Mouse (Mus musculus): ENCODE results near the gene Dennd6a. TPM values are rescaled to one million over a fixed set of nuclear protein-coding genes. Genes with fewer than 3 reads are reported as not detected.

Dennd6a gene
- polyA plus RNA-seq, 1 experiment from 2014 or later, result 24.8 TPM

- Histone ChIP-seq H3K4me2 (no peak overlapping the region), H3K27me3 (replicated peaks; ENCODE audit: control insufficient read depth, insufficient read depth, low read length) (no peaks in the 10 kb centered on the region), H3K4me1 (replicated peaks; ENCODE audit: control insufficient read depth, insufficient read depth, low read length) (0 out of 2 replicates have a peak, but pooled peaks cover 2% of the 10 kb centered on the region), H3K4me3 (ENCODE audit: low read depth, low read length) (no peak overlapping the region), H3K9me3 (ENCODE audit: control insufficient read depth, low read length) (no peaks in the 10 kb centered on the region), H3K36me3 (ENCODE audit: control insufficient read depth, insufficient read depth, low read length) (peaks cover 19% of the 10 kb centered on the region; the same call in 1 of the 2 replicates), H3K27ac (ENCODE audit: low read depth, low read length) (no peak overlapping the region), H3K9ac (ENCODE audit: low read depth, low read length) (no peak overlapping the region)
- DNase-seq (ENCODE audit: low spot score), result no peak
- ATAC-seq (replicated peaks; ENCODE audit: low FRiP score), result no peak
- WGBS, result 78% methylated on average over 4 of the region's 4 CpGs
Observed at GRCm38 (mm10) chr14:26610689-26611088, 37.0 kb downstream of the Dennd6a start.

- peaks cover 20% of the 10 kb centered on the region for H3K36me3 ChIP-seq (ENCODE audit: control insufficient read depth, insufficient read depth, low read length)
- no peak overlapping the region for H3K9ac ChIP-seq (ENCODE audit: low read depth, low read length)
- DNase-seq (ENCODE audit: low spot score) (no peak), ATAC-seq (replicated peaks; ENCODE audit: low FRiP score) (no peak)
- H3K4me2 ChIP-seq, result no peak overlapping the region
- 87% methylated on average over 4 of the region's 4 CpGs for WGBS
- H3K4me3 ChIP-seq (ENCODE audit: low read depth, low read length), result no peak overlapping the region
- no peak overlapping the region for H3K27ac ChIP-seq (ENCODE audit: low read depth, low read length)
- no peaks in the 10 kb centered on the region for H3K4me1 ChIP-seq (replicated peaks; ENCODE audit: control insufficient read depth, insufficient read depth, low read length)
- H3K27me3 ChIP-seq (replicated peaks; ENCODE audit: control insufficient read depth, insufficient read depth, low read length), result no peaks in the 10 kb centered on the region
- H3K9me3 ChIP-seq (ENCODE audit: control insufficient read depth, low read length), result no peaks in the 10 kb centered on the region
Observed at GRCm38 (mm10) chr14:26625301-26625700, 51.6 kb downstream of the Dennd6a start.

GRCm38 (mm10) chr14:26626605-26627140 is 53.0 kb downstream of the Dennd6a start:
- WGBS, result 74% methylated on average over 5 of the region's 5 CpGs
- H3K9ac ChIP-seq (ENCODE audit: low read depth, low read length), result no peak overlapping the region
- H3K4me2 ChIP-seq, result no peak overlapping the region
- no peaks in the 10 kb centered on the region for H3K9me3 ChIP-seq (ENCODE audit: control insufficient read depth, low read length)
- DNase-seq (ENCODE audit: low spot score) (no peak), ATAC-seq (replicated peaks; ENCODE audit: low FRiP score) (no peak)
- no peaks in the 10 kb centered on the region for H3K4me1 ChIP-seq (replicated peaks; ENCODE audit: control insufficient read depth, insufficient read depth, low read length)
- H3K27ac ChIP-seq (ENCODE audit: low read depth, low read length), result no peak overlapping the region
- H3K27me3 ChIP-seq (replicated peaks; ENCODE audit: control insufficient read depth, insufficient read depth, low read length), result no peaks in the 10 kb centered on the region
- no peak overlapping the region for H3K4me3 ChIP-seq (ENCODE audit: low read depth, low read length)
- H3K36me3 ChIP-seq (ENCODE audit: control insufficient read depth, insufficient read depth, low read length), result peaks cover 22% of the 10 kb centered on the region

- no peaks in the 10 kb centered on the region for H3K9me3 ChIP-seq (ENCODE audit: control insufficient read depth, low read length)
- H3K4me1 ChIP-seq (replicated peaks; ENCODE audit: control insufficient read depth, insufficient read depth, low read length), result peaks cover 8% of the 10 kb centered on the region; the same call in 1 of the 2 replicates
- DNase-seq (ENCODE audit: low spot score) (no peak), ATAC-seq (replicated peaks; ENCODE audit: low FRiP score) (peak; percentile 18; the same call in 1 of the 2 replicates)
- peak overlapping the region; percentile 77 for H3K4me3 ChIP-seq (ENCODE audit: low read depth, low read length)
- H3K27me3 ChIP-seq (replicated peaks; ENCODE audit: control insufficient read depth, insufficient read depth, low read length), result no peaks in the 10 kb centered on the region
- no peaks in the 10 kb centered on the region for H3K36me3 ChIP-seq (ENCODE audit: control insufficient read depth, insufficient read depth, low read length)
- 28% methylated on average over 17 of the region's 17 CpGs for WGBS
- H3K27ac ChIP-seq (ENCODE audit: low read depth, low read length), result peak overlapping the region; percentile 88
- peak overlapping the region; percentile 73 for H3K9ac ChIP-seq (ENCODE audit: low read depth, low read length)
- H3K4me2 ChIP-seq, result peak overlapping the region; percentile 67
Observed at GRCm38 (mm10) chr14:26637025-26637850, 63.6 kb downstream of the Dennd6a start.

GRCm38 (mm10) chr14:26637851-26638707 is 64.4 kb downstream of the Dennd6a start, which contains the start of gene Arf4:
TSS of gene Arf4 (plus strand) at chr14:26638074.
- under 1% methylated on average over 83 of the region's 83 CpGs for WGBS
- Histone ChIP-seq H3K27me3 (replicated peaks; ENCODE audit: control insufficient read depth, insufficient read depth, low read length) (no peaks in the 10 kb centered on the region), H3K27ac (ENCODE audit: low read depth, low read length) (peak within 1 kb of the TSS; percentile 88)

GRCm38 (mm10) chr14:26638708-26639084 is 65.0 kb downstream of the Dennd6a start:
- peaks cover 8% of the 10 kb centered on the region; the same call in 1 of the 2 replicates for H3K4me1 ChIP-seq (replicated peaks; ENCODE audit: control insufficient read depth, insufficient read depth, low read length)
- peak; percentile 57 for DNase-seq (ENCODE audit: low spot score)
- ATAC-seq (replicated peaks; ENCODE audit: low FRiP score), result peak; percentile 32
- H3K36me3 ChIP-seq (ENCODE audit: control insufficient read depth, insufficient read depth, low read length), result no peaks in the 10 kb centered on the region
- no peaks in the 10 kb centered on the region for H3K9me3 ChIP-seq (ENCODE audit: control insufficient read depth, low read length)
- H3K4me3 ChIP-seq (ENCODE audit: low read depth, low read length), result peak overlapping the region; percentile 77
- H3K27me3 ChIP-seq (replicated peaks; ENCODE audit: control insufficient read depth, insufficient read depth, low read length), result no peaks in the 10 kb centered on the region
- under 1% methylated on average over 16 of the region's 16 CpGs for WGBS
- H3K27ac ChIP-seq (ENCODE audit: low read depth, low read length), result peak overlapping the region; percentile 88
- H3K4me2 ChIP-seq, result peak overlapping the region; percentile 67
- H3K9ac ChIP-seq (ENCODE audit: low read depth, low read length), result peak overlapping the region; percentile 80

More at GRCm38 (mm10) chr14:26637851-26638707, 64.4 kb downstream of the Dennd6a start, which contains the start of gene Arf4:
- no peaks in the 10 kb centered on the region for H3K36me3 ChIP-seq (ENCODE audit: control insufficient read depth, insufficient read depth, low read length)
- ATAC-seq (replicated peaks; ENCODE audit: low FRiP score), result peak; percentile 98
- peaks cover 8% of the 10 kb centered on the region; the same call in 1 of the 2 replicates for H3K4me1 ChIP-seq (replicated peaks; ENCODE audit: control insufficient read depth, insufficient read depth, low read length)
- no peaks in the 10 kb centered on the region for H3K9me3 ChIP-seq (ENCODE audit: control insufficient read depth, low read length)
- peak within 1 kb of the TSS; percentile 80 for H3K9ac ChIP-seq (ENCODE audit: low read depth, low read length)
- peak within 1 kb of the TSS; percentile 67 for H3K4me2 ChIP-seq
- peak within 1 kb of the TSS; percentile 77 for H3K4me3 ChIP-seq (ENCODE audit: low read depth, low read length)
- peak; percentile 96 for DNase-seq (ENCODE audit: low spot score)

GRCm38 (mm10) chr14:26639251-26639650 is 65.6 kb downstream of the Dennd6a start:
- ATAC-seq (replicated peaks; ENCODE audit: low FRiP score), result no peak
- WGBS, result 14% methylated on average over 11 of the region's 11 CpGs

GRCm38 (mm10) chr14:26639961-26640360 is 66.3 kb downstream of the Dennd6a start:
- Histone ChIP-seq H3K36me3 (ENCODE audit: control insufficient read depth, insufficient read depth, low read length) (no peaks in the 10 kb centered on the region), H3K27ac (ENCODE audit: low read depth, low read length) (no peak overlapping the region), H3K4me1 (replicated peaks; ENCODE audit: control insufficient read depth, insufficient read depth, low read length) (peaks cover 8% of the 10 kb centered on the region; the same call in 1 of the 2 replicates), H3K27me3 (replicated peaks; ENCODE audit: control insufficient read depth, insufficient read depth, low read length) (no peaks in the 10 kb centered on the region), H3K4me2 (peak overlapping the region; percentile 67), H3K9me3 (ENCODE audit: control insufficient read depth, low read length) (no peaks in the 10 kb centered on the region), H3K9ac (ENCODE audit: low read depth, low read length) (no peak overlapping the region; the same call in 1 of the 2 replicates), H3K4me3 (ENCODE audit: low read depth, low read length) (peak overlapping the region; percentile 77)
- no peak for DNase-seq (ENCODE audit: low spot score)
- no peak for ATAC-seq (replicated peaks; ENCODE audit: low FRiP score)
- WGBS, result 65% methylated on average over 2 of the region's 2 CpGs

More at GRCm38 (mm10) chr14:26639251-26639650, 65.6 kb downstream of the Dennd6a start:
- Histone ChIP-seq H3K9me3 (ENCODE audit: control insufficient read depth, low read length) (no peaks in the 10 kb centered on the region), H3K27ac (ENCODE audit: low read depth, low read length) (no peak overlapping the region), H3K4me2 (peak overlapping the region; percentile 67), H3K4me3 (ENCODE audit: low read depth, low read length) (peak overlapping the region; percentile 77), H3K4me1 (replicated peaks; ENCODE audit: control insufficient read depth, insufficient read depth, low read length) (peaks cover 8% of the 10 kb centered on the region; the same call in 1 of the 2 replicates), H3K36me3 (ENCODE audit: control insufficient read depth, insufficient read depth, low read length) (no peaks in the 10 kb centered on the region), H3K9ac (ENCODE audit: low read depth, low read length) (peak overlapping the region; percentile 80), H3K27me3 (replicated peaks; ENCODE audit: control insufficient read depth, insufficient read depth, low read length) (no peaks in the 10 kb centered on the region)
- DNase-seq (ENCODE audit: low spot score), result no peak

Data from liver, embryonic 11.5 days (tissue).